Mouse (Mus musculus): ENCODE data around the gene Chrnb1. TPM values are rescaled to one million over a fixed set of nuclear protein-coding genes. Genes with fewer than 3 reads are reported as not detected.

Chrnb1 gene
- polyA plus RNA-seq, 1 experiment: 25.0 TPM

GRCm38 (mm10) chr11:69774961-69775360 is 20.8 kb downstream of the Chrnb1 start:
- DNase-seq (ENCODE audit: low spot score): no peak

- DNase-seq (ENCODE audit: low spot score): no peak
These were observed 28.2 kb downstream of the Chrnb1 start for GRCm38 (mm10) chr11:69767625-69767909.

- no peak for DNase-seq (ENCODE audit: low spot score)
These were observed 28.7 kb downstream of the Chrnb1 start for GRCm38 (mm10) chr11:69766872-69767624.

- peak; percentile 75 for DNase-seq (ENCODE audit: low spot score)
These were observed 29.6 kb downstream of the Chrnb1 start for GRCm38 (mm10) chr11:69766126-69766609.

- no peak for DNase-seq (ENCODE audit: low spot score)
These were observed 30.3 kb downstream of the Chrnb1 start, which contains the start of gene Zbtb4 for GRCm38 (mm10) chr11:69765221-69766125. Zbtb4 (plus strand) TSS chr11:69765912.

- no peak for DNase-seq (ENCODE audit: low spot score)
These were observed 32.2 kb downstream of the Chrnb1 start for GRCm38 (mm10) chr11:69763551-69763950.

- DNase-seq (ENCODE audit: low spot score): no peak
These were observed 33.9 kb downstream of the Chrnb1 start, which contains the start of gene Slc35g3 for GRCm38 (mm10) chr11:69761868-69762267. Slc35g3 (minus strand) TSS chr11:69761968.

DNA sequence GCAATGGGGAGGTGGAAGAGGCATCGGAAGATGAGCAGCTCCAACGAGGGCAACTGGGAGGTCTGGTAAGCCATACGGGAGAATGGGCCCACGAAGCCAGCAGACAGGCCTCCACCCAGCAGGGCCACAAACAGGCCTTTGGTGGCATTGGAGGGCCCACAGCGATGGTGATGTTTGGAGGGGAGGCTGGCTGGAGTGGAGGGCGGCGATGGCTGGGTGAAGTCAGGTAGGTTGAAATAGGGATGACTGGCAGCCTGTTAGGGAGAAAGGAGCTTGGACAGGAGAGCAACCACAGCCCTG is 34.9 kb downstream of the Chrnb1 start:
- DNase-seq (ENCODE audit: low spot score): no peak

DNA sequence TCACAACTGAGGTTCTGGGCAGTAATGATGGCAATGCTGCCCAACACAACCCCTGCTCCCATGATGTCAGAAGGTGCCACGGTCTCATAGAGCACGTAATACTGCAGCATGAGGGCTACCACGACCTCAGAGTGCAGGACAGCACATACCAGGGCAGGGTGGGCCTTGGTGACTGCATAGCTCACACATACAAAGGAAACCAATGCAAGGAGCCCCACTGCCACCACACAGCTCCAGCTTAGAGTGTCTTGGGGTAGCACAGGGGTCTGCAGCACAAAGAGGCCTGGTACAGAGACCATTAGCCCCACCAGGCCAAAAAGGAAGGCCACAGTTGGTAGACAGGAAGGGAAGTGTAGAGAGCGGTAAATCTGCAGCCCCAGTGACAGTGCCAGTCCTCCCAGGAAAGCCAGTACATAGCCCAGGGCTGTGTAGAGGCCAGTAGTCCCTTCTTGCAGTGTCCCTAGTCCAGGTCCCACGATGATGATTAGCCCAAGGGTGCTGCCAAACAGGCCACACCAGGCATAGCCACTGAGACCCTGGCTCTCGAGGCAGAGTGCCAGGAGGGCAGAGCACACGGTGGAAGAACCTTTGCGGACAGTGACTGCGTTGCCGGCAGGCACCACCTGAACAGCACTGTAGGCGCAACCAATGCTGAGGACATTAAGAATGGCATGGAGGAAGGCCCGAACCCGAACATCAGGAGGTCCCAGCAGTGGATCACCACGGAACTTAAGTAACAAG is 35.4 kb downstream of the Chrnb1 start:
- no peak for DNase-seq (ENCODE audit: low spot score)

DNA sequence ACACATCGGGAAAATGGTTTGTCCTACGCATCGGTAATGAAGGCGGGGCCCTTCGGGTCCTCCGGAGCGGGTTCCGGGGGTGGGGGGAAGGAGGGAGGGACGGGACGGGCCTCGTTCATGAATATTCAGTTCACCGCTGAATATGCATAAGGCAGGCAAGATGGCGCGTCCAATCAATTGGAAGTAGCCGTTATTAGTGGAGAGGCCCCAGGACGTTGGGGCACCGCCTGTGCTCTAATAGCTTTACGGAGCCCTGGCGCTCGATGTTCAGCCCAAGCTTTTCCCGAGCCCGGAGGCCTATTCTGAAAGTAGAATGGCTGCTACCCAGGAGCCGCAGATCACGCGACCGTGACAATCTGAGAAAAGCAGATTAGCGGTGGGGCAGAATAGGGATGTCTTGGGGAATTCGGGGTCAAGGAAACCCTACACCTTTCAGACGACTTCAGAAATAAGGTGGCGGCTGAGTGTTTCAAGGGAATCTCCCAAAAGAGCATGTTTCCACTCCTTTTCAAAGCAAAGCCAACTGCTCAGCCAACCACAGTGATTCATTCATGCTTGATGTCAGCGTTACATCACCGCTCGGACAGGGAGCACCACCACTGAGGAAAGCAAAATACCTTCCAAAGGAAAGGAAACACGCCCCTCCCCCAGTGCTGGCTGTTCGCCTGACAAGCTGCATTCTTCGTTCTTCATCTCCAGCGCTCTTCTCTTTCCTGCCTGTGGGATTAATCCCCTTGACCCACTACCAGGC is 36.6 kb downstream of the Chrnb1 start:
- peak; percentile 74 for DNase-seq (ENCODE audit: low spot score)

- DNase-seq (ENCODE audit: low spot score): peak; percentile 99
These were observed 37.2 kb downstream of the Chrnb1 start, which contains the start of gene Polr2a for GRCm38 (mm10) chr11:69758478-69758970. Polr2a (minus strand) TSS chr11:69758637.

DNA sequence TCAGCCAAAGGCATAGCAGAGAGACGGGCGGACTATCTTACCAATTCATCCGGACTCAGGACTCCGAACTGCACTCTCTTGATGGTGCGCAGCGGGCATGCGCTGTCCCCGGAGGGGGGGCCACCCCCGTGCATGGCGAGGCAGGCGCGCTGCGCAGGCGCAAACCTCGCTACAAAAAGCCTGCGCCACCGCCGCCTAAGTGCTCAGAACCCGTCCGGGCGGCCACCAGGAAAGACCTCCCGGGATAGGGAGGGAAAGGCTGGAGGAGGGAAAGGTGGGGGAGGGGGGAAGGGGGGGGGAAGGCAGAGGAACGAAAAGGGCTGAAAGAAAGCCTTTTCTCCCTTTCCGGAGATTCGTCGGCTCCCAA is 37.7 kb downstream of the Chrnb1 start:
- peak; percentile 100 for DNase-seq (ENCODE audit: low spot score)

GRCm38 (mm10) chr11:69757303-69758089 is 38.2 kb downstream of the Chrnb1 start:
- no peak for DNase-seq (ENCODE audit: low spot score)

- DNase-seq (ENCODE audit: low spot score): no peak
These were observed 41.0 kb downstream of the Chrnb1 start for GRCm38 (mm10) chr11:69754701-69755100.

DNA sequence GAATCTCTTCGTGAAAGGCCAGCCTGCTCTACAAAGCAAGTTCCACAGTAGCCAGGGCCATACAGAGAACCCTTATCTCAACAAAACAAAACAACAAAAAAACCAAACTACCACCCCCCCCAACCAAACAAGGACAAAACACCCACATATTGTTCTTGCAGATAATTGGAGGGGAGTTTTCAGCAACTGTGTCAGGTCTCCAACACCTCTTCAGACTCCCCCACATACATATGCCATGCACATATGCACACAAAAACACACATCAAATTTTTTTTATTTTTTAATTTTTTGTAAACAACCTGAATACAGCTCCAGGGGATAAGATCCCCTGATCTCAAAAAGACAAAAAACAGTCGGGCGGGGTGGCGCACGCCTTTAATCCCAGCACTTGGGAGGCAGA is 41.5 kb downstream of the Chrnb1 start:
- no peak for DNase-seq (ENCODE audit: low spot score)

GRCm38 (mm10) chr11:69752686-69753085 is 43.1 kb downstream of the Chrnb1 start:
- DNase-seq (ENCODE audit: low spot score): no peak

- no peak for DNase-seq (ENCODE audit: low spot score)
These were observed 44.1 kb downstream of the Chrnb1 start for GRCm38 (mm10) chr11:69751635-69752034.

Data from urinary bladder, adult 2 months (tissue).